Mouse (Mus musculus): ENCODE data around the gene Trmt61a. TPM values are rescaled to one million over a fixed set of nuclear protein-coding genes. Genes with fewer than 3 reads are reported as not detected.
"Not testable (repeated sequence)": the region's sequence is repeated elsewhere in the genome, so short reads cannot be mapped to it uniquely, and the experiment has no call there.

Gene Trmt61a
- total RNA-seq (2014; fragmentation: Nextera tagmentation) (18.6 and 21.9 TPM in 2 replicates), total RNA-seq (2017) (10.0 and 10.1 TPM in 2 replicates)

DNA sequence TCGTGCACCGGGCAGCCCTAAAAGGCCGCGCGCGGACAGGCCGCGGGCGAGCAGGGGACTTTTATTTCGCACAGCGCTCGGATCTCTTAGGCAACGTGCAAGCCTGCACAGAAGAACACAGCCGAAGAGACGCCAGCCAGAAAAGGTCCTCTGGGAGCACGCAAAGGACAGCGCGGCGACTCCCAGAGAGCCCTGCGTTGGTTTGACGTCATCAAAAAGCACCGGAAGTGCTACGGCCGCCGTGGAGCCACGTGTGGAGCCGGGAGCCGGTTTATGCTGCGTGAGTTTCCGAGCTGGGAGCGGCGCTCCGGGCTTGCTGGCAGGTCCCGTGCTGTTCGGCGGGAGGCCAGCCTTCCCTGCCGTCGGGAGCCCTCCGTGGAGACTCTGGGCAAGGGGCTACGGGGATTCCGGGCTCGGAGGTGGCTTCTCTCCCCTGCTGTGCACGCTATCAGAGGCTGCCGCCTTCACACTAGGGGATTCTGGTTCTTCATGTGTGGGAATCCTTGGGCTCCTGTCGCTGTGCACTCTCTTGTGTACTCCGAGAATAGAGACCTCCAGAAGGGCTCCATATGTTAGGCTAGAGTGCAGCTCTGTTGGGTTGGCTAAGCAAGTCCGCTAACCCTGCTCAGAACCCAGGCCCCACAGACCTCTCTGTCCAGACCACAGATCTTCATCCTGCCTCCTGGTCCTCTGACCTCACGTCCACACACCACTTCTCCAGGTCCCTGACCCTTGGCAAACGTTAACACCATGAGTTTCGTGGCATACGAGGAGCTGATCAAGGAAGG is at the start of gene Trmt61a:
Gene Trmt61a (plus strand): TSS at position 224 of the 788 bp plus-strand sequence.
- peak; percentile 70 for ATAC-seq (replicated peaks; ENCODE audit: poor library complexity, severe bottlenecking)

DNA sequence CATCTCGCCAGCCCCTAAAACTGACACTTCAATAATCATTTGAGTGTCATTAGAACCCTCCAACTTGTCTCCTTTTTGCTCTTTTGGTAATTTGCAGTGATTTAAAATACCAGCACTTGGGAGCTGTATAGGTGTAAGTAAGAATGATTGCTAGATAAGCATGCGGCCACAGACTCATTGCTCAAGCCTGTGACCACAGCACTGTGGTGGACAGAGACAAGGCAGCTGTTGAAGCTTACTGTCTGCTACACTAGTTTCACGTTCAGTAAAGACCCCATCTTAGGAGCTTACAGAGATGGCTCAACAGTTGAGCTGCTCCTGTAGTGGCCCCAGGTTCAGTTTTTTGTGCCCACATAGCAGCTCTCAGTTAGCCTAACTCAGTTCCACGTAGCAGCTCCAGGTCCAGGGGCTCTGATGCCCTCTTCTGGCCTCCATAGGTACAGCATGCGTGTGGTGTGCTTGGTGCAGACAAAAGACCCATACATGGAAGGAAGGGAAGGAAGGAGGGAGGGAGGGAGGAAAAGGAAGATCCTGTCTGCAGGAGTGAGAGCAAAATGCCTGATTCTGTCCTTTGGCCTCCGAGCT is 29.8 kb upstream of the Trmt61a start:
- peak; percentile 91 for ATAC-seq (replicated peaks; ENCODE audit: poor library complexity, severe bottlenecking)

DNA sequence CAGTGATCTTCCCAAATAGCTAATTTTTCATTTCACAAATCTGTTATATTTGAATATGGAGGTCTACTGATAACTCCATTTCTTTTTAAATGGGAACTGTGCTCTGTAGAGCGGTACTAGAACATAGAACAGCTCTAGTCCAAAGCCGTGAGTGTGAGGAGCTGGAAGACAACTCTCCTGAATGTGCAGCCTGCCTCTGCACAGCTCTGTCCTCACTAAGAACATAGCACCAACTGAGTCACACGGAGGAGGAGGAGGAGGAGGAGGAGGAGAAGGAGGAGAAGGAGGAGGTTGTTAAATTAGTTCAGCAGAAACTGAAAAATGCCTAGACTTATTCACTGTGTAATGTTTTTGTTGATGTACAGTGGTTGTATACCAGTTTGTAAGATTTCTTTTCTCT is 25.0 kb upstream of the Trmt61a start:
- ATAC-seq (replicated peaks; ENCODE audit: poor library complexity, severe bottlenecking): no peak

DNA sequence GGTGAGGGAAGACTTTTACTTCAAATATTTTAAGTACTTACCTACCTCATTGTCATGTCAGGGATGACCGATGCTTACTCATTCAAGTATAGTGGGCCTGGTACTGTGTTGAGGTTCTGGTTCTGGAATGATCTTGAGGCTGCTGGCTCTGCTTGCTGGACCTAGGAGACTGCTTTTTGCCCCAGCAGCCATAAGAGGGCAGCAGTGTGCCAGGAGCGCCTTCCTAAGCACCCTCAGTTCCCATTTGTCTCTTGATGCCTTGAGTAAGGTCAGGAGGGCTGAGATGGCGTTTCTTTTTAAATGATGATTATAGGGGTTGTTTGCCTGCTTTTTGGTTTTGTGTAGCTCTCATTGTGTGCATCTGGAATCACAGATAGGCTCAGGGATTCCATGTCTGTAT is 24.5 kb upstream of the Trmt61a start:
- peak; percentile 72 for ATAC-seq (replicated peaks; ENCODE audit: poor library complexity, severe bottlenecking)

DNA sequence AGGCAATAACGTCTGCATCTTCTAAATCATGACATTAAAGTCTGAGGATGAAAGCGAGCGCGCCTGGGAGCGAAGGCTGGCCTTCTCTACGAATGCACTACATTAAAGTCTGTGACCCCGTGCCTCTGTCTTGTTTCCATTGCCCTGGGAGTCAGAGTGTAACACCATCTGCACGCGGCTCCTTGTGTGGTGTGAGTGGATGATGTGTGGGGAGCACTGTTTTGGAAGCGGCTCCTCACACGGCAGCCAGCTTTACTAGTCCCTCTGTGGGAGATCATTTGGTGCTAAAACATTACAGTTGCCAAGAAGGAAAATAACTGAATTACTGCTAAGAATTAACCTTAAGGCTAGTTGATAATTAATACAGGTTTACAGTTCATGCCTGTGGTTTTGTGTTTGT is 22.2 kb upstream of the Trmt61a start:
- no peak for ATAC-seq (replicated peaks; ENCODE audit: poor library complexity, severe bottlenecking)

DNA sequence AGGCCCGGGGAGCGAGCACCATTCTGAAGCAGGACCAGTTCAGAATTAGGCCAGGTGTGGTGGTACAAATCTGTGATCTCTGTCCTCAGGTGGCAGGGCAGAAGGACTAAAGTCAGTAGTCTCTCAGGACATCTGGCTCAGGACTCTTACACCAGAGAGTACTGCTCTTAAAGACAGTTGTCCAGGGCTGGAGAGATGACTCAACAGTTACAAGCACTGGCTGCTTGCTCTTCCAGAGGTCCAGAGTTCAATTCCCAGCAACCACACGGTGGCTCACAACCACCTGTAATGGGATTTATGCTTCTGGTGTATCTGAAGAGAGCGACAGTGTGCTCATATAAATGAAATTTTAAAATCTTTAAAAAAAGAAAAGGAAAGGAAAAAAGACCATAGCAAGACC is 18.6 kb upstream of the Trmt61a start:
- no peak for ATAC-seq (replicated peaks; ENCODE audit: poor library complexity, severe bottlenecking)

DNA sequence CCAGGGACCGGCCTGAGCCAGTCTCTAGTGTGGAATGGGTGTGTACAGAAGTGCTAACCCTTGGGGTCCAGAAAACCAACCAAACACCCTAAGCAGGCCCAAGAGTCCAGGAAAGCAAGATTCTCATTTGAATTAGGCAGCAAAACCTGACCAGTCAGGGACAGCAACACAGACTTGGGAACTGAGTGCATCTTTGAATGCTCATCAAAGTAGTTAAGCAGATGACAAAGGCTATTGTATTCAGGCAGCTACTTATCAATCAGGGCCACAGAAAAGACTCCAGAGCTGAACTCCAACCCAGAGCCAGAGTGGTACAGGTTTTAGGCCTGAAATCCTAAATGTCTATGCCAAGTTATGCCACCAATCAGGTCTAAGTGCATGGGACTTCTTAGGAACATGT is 17.3 kb upstream of the Trmt61a start:
- no peak for ATAC-seq (replicated peaks; ENCODE audit: poor library complexity, severe bottlenecking)

DNA sequence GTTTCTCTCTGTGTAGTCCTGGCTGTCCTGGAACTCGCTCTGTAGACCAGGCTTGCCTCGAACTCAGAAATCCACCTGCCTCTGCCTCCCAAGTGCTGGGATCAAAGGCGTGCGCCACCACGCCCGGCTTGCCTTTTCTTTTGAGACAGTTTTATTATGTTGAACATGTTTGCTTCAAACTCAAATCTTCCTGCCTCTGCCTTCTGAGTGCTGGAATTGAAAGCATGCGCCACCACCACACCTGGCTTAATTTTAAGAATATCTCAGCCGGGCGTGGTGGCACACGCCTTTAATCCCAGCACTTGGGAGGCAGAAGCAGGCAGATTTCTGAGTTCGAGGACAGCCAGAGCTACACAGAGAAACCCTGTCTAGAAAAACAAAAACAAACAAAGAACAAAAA is 16.4 kb upstream of the Trmt61a start:
- not testable (repeated sequence) for ATAC-seq (replicated peaks; ENCODE audit: poor library complexity, severe bottlenecking)

DNA sequence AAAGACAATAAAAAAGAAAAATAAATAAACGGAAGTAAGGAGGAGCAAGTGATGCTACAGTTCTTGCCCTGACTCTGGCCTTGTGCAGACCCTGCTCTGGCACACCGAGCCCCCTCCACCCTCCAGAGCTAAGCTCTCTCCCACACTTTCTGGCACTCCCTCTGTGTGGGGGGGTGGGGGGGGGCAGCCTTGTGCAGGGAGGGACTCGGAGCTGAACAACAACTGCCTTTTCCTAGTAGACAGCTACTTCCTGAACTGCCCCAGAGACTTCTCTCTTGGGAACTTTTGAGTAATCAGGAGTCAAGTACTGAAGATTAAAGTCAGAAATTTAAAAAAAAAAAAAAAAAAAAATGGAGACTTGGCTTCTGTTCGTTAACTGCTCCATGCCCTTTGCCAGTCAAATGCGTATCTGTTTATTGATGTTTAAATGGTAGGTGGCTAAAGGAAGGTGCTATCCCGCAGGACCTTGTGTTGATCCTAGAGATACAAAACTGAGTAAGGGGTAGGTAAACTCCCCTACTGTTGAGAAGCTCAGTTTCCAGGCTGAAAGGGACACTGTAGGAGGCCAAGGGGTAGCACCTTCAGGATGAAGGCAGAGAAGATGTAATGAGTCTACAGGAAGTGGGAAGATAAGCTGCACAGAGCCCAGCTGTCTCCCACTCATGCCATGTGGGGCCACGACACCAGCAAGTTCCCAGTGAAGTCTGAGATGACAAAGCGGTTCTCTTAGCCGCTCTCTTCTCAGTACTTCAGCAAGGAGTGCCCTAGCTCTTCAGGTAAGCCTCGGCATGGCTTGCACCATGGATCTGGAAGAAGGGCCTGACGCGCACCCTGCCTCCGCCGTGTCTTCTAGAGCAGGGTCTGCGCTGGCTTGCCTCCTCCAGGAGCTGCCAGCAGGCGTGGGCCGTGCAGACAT is 14.4 kb upstream of the Trmt61a start:
- ATAC-seq (replicated peaks; ENCODE audit: poor library complexity, severe bottlenecking): no peak

DNA sequence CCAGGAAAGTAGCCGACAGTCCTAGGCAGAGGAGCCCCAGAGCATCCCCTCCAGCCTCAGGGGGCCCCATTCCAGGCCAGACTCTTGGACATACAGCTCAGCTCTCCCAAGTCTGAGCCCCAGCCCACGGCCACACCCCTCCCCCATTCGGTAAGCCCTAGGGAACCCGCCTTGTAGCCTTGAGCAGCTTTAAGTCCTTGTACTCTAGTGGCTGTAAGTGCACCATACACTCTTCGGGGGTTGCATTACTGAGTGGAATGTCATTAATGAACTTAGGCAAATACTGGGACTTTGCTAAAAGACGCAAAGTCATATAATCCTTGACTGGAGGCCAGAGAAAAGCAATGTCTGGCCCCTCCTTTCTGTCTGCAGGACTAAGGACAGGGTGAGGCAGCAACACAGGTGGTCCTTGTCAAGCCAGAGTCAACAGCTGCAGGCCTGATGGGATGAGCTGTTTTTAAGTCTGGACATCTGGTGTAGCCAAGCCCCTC is 13.7 kb upstream of the Trmt61a start:
- ATAC-seq (replicated peaks; ENCODE audit: poor library complexity, severe bottlenecking): no peak

DNA sequence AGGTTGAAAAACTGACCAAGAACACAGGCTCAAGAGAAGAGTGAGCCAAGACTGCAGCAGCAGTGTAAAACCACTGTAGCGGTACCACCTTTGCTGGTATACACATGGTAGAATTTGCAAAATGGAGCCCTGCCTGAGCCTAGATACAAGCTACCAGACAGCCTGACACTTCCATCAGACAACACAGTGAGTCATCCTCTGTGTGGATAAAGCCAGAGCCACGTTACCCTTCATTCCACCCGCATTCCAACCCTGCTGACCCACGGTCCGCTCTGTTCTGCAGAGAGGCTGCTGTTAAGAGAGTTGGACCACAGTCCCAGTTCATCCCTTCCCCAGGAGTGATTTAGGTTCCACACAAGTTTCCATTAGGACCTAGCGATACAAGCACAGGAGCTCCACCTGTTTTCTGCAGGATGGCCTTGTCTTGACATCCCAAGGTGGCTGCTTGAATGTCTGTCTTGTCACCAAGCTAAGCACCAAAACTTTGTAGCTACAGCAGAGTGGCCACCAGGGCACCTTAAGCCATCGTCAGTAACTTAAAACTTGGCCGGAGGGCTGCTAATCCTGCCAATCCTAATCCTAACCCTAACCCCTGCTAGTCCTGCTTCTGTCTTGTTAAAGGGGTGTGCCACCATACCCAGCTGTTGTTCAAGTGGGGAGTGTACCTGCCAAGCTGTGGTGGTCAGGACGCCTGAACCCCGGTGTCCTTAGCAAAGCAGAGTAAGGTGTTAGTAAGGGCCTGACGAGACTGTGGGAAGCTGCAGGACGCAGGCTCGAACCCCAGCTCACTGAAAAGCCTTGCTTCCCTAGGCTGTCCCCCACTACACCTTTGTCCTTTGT is 12.6 kb upstream of the Trmt61a start:
- ATAC-seq (replicated peaks; ENCODE audit: poor library complexity, severe bottlenecking): no peak

DNA sequence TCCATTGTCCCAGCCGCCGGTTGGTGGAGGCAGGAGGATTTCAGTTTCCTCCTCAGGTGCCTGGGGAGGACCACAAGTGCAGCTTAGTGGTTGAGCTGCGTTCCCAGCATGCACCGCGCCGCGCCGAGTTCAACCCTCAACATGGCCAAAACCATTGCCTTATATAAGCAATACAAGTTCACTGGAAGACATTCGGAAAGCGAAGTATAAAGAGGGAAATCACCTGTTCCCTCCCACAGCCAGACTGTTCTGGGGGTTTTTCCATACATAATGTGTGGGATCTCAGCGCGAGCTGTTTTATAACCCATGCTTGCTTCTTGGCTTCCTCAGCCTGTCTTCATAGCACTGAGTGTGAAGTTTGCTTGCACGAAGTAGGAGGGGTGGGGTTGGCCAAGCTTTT is 11.5 kb upstream of the Trmt61a start:
- ATAC-seq (replicated peaks; ENCODE audit: poor library complexity, severe bottlenecking): no peak

DNA sequence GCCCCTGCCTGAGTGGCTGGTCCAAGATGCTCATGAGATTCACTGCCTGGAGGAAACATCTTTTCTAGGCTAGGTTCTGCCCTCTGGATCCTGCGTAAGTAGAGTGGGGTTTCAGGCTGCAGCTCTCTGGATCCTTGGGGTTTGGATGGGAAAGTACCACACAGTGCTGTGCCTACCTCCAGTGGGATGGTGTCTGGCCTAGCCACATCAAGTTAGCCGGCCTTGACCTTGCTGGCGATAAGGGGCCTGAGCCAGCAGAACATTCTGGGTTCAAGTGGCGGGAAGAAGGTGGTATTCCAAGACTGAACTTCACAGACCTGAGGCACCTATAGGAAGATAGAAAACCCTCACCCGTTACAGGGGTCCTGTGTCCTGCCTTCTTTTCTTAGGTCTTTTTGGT is 10.5 kb upstream of the Trmt61a start:
- no peak for ATAC-seq (replicated peaks; ENCODE audit: poor library complexity, severe bottlenecking)

DNA sequence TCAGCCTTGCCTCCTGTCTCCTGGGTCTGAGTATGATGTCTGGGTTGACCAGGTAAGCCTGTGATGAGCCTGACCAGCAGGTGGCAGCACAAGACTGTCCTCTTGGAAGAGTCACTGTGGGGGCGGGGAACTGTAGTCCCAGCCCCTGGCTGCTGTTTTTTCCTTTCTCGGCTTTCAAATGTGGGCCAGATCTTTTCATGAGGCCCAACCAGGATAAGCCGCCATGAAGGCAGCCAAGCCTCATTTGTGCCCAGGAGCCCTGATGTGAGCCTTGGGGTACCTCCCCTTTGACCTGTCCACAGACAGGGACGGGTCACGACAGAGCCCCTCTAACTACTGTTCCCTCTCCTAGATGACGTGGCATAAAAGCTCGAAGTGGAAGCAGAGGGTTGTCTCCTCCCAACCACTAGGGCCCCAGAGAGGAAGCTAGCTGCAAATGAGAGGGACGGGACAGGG is 9.4 kb upstream of the Trmt61a start:
- ATAC-seq (replicated peaks; ENCODE audit: poor library complexity, severe bottlenecking): peak; percentile 66

DNA sequence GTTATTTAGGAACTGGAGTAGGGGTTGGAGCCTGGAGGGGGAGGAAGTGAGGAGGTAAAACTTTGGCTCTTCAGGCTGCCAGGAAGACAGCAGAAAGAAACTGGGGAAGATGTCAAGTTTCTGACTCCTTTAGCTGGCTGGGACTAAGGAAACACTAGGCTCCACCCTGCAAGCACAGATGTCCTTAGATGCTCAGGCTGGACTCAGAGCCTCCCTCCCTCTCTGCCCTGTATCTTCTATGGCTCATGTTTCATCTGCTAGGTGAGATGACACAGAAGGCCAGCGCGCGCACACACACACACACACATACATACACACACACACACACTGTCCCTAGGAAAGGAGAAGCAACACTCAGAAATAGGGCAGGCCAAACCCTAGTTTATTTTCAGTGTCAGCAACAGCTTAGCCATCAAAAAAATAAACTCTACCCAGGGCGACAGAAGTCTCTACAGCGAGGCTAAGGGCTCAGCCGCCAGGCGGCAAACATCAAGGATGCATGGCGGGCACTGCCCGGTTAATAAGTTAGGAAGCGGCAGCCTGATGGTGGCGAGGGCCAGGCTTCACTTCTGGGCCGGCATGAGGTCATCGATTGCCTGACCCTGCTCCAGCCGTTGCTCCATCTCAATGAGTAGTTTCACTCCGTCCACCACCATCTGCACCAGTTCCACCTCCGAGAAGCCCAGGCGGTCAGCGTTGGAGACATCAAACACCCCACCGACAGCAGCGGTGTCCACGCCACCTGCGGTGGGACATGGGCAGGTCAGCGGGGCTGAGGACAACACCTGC is 8.7 kb upstream of the Trmt61a start:
- peak; percentile 4; the same call in 1 of the 2 replicates for ATAC-seq (replicated peaks; ENCODE audit: poor library complexity, severe bottlenecking)

DNA sequence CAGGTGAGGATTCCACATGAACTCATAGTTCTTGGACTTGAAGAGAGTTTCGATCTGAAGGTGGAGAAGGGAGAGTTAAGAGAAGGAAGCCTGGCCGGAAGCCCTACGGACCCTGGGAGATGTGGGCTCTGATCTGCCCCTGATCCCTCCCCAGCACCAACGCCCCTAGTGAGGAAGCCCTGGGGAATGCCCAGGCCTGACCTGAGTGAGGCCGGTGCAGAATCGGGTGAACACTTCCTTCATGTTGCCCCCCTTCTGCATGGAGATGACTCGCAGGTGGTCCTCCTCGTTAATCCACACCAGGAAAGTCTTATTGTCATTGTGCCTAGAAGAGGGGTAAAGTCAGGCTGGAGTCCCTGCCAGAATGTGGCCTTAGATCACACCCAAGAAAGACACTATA is 7.9 kb upstream of the Trmt61a start:
- ATAC-seq (replicated peaks; ENCODE audit: poor library complexity, severe bottlenecking): no peak

DNA sequence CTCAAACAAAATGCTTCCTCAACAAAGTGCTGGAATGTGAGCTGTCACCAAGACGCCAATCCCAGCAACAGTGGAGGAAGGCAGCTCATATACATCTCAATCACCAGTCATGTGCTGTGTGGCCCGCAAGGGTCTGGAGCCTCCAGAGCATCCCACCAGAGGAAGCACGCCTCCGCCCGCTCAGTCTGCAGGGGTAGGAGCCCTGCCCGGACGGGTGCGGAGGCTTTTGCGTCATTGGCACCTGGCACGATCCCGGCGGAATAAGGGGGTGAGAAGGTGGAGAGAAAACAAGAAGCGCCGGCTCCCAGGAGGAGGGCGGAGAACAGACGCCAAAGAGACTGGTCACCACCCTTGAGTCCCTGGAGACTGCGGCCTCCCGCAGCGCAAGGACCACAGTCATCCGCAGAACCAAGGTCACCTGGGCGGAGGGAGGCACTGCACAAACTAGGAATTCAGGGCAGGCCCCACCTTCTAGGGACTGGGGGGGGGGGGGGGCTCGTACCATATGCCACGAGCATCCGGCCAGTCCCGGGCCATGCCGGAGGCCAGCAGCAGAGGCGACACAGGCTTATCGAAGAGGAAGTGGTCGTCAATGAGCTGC is 7.4 kb upstream of the Trmt61a start:
- 0 out of 2 replicates have a peak, but pooled peaks have one; percentile 13 for ATAC-seq (replicated peaks; ENCODE audit: poor library complexity, severe bottlenecking)

DNA sequence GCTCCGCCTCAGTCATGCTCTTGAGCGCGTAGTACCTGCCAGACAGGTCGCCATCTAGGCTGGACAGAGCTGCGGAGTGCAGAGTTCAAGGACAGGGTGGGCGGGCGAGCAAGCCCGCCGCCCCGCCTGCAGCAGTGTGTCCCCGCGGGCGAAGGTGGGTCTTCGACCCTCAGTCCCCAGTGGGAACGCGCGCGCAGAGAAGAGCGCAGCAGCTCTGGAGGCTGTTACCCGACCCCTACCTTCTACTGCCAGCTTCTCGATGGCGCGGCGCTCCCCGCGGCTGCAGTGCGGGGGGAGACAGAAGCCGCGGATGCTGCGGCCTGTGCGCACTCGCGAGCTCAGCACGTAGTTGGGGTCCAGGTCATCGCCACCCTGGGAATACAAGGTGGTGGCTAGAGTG is 6.9 kb upstream of the Trmt61a start:
- ATAC-seq (replicated peaks; ENCODE audit: poor library complexity, severe bottlenecking): no peak
